19 mouse cellular contexts compared by ENCODE assay signal in the genomic region with DNA sequence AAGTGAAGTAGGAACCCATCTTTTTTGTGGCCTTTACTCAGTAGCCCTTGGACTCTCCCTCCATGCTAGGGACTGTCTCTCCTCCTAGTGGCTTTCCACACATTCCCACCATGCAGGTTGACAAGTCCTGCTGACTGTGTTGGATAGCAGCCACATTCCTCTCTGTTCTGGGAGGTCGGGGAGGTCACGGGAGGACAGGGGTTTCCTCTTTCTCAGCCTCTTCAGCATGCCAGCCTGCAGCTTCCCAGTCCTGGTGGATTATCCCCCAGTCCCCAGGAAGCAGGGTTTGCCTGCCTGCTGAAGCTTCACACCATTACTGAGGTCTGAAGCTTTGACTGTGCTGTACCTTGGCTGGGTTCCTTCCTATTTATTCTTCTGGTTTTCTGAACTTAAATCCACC. TPM values are rescaled to one million over a fixed set of nuclear protein-coding genes. Genes with fewer than 3 reads are reported as not detected.
A peak's percentile ranks its signal among the peaks of the same experiment; 100 is the strongest.
DNase-seq lines count a peak whose midpoint lies in the region; ATAC-seq and TF ChIP-seq lines count a peak whose summit lies in the region.
"Had no signal": no experiment of that assay in that cellular context is flagged by ENCODE, and none has a peak within 500 bp of the region (broad histone marks: within the 10 kb centered on the region; RNA-seq: fewer than 3 reads in every experiment).

No protein-coding gene starts in this region.

- peaks cover 28% of the 10 kb centered on the region for H3K4me1 ChIP-seq in forebrain, embryonic 10.5 days
- no peaks in the 10 kb centered on the region for H3K4me1 ChIP-seq in forebrain, postnatal 0 days (ENCODE audit: insufficient read depth)
- peaks cover 33% of the 10 kb centered on the region for H3K4me1 ChIP-seq in heart, postnatal 0 days (ENCODE audit: control insufficient read depth, insufficient read depth)
- no peaks in the 10 kb centered on the region for H3K4me1 ChIP-seq in forebrain, embryonic 15.5 days
- H3K4me1 ChIP-seq: neural tube, embryonic 12.5 days had no signal

- no peak for ATAC-seq in forebrain, postnatal 0 days
- ATAC-seq in heart, postnatal 0 days (ENCODE audit: insufficient read depth, low read depth): peak; percentile 82
- no peak for ATAC-seq in forebrain, embryonic 15.5 days (replicated peaks)
- ATAC-seq: hindbrain, postnatal 0 days had no signal

- H3K36me3 ChIP-seq in forebrain, embryonic 10.5 days (replicated peaks): no peaks in the 10 kb centered on the region
- H3K36me3 ChIP-seq in forebrain, postnatal 0 days (ENCODE audit: insufficient read depth): no peaks in the 10 kb centered on the region
- no peaks in the 10 kb centered on the region for H3K36me3 ChIP-seq in heart, postnatal 0 days (replicated peaks; ENCODE audit: control insufficient read depth, insufficient read depth, low read length)
- no peaks in the 10 kb centered on the region for H3K36me3 ChIP-seq in forebrain, embryonic 15.5 days
- H3K36me3 ChIP-seq: forebrain, embryonic 12.5 days; G1E; lung, embryonic 15.5 days; midbrain, embryonic 12.5 days; neural tube, embryonic 12.5 days; stomach, embryonic 15.5 days had no signal

- DNase-seq in forebrain, embryonic 10.5 days (ENCODE audit: extremely low spot score, low spot score): no peak
- no peak for DNase-seq in forebrain, postnatal 0 days
- peak; percentile 30 to 44 for DNase-seq in kidney, postnatal 36 days
- no peak for DNase-seq in kidney, adult 18-20 months
- peak; percentile 79 for DNase-seq in embryo, embryonic 10 days (ENCODE audit: low spot score)
- peak; percentile 81 for DNase-seq in heart, postnatal 0 days (ENCODE audit: low spot score)
- DNase-seq in left cerebral cortex, postnatal 4 days: no peak
- DNase-seq: B cell, adult 2 months; gastrocnemius, postnatal 14 days; layer of hippocampus, adult 9-11 months; thymus, postnatal 25 days had no signal

- H3K9ac ChIP-seq in forebrain, postnatal 0 days: no peak overlapping the region
- H3K9ac ChIP-seq in heart, postnatal 0 days (replicated peaks; ENCODE audit: low read depth, low read length): no peak overlapping the region
- H3K9ac ChIP-seq in forebrain, embryonic 15.5 days (replicated peaks): no peak overlapping the region
- H3K9ac ChIP-seq: forebrain, embryonic 12.5 days; lung, embryonic 15.5 days; midbrain, embryonic 12.5 days; neural tube, embryonic 12.5 days; stomach, embryonic 15.5 days had no signal

- 0 out of 2 replicates have a peak overlapping the region, but pooled peaks have one; percentile 63 for H3K27ac ChIP-seq in forebrain, embryonic 10.5 days
- H3K27ac ChIP-seq in forebrain, postnatal 0 days (ENCODE audit: low read depth, low read length): no peak overlapping the region
- peak overlapping the region; percentile 83 for H3K27ac ChIP-seq in heart, postnatal 0 days (ENCODE audit: low read depth)
- H3K27ac ChIP-seq in forebrain, embryonic 15.5 days (replicated peaks): no peak overlapping the region
- H3K27ac ChIP-seq: forebrain, embryonic 12.5 days; hindbrain, postnatal 0 days; lung, embryonic 15.5 days; midbrain, embryonic 12.5 days; neural tube, embryonic 12.5 days; stomach, embryonic 15.5 days had no signal

- H3K4me3 ChIP-seq in forebrain, embryonic 10.5 days: no peak overlapping the region
- no peak overlapping the region for H3K4me3 ChIP-seq in forebrain, postnatal 0 days (ENCODE audit: low read depth, low read length)
- H3K4me3 ChIP-seq in heart, postnatal 0 days (ENCODE audit: low read depth, low read length): no peak overlapping the region
- no peak overlapping the region for H3K4me3 ChIP-seq in forebrain, embryonic 15.5 days
- H3K4me3 ChIP-seq: forebrain, embryonic 12.5 days; lung, embryonic 15.5 days; midbrain, embryonic 12.5 days; neural tube, embryonic 12.5 days; stomach, embryonic 15.5 days had no signal

- 30% methylated on average over 2 of the region's 2 CpGs for WGBS in forebrain, embryonic 10.5 days
- 23% methylated on average over 2 of the region's 2 CpGs for WGBS in forebrain, postnatal 0 days
- 0% methylated on average over 2 of the region's 2 CpGs for WGBS in heart, postnatal 0 days
- 28% methylated on average over 2 of the region's 2 CpGs for WGBS in forebrain, embryonic 15.5 days

- intact Hi-C loops in left cerebral cortex, postnatal 4 days (cut with DNase I): no loop called here

- no peaks in the 10 kb centered on the region for H3K27me3 ChIP-seq in forebrain, embryonic 10.5 days (ENCODE audit: poor library complexity, severe bottlenecking)
- no peaks in the 10 kb centered on the region for H3K27me3 ChIP-seq in forebrain, postnatal 0 days (ENCODE audit: insufficient read depth, low read length)
- H3K27me3 ChIP-seq in heart, postnatal 0 days (ENCODE audit: control insufficient read depth, insufficient read depth, low read length): no peaks in the 10 kb centered on the region
- H3K27me3 ChIP-seq in forebrain, embryonic 15.5 days: no peaks in the 10 kb centered on the region
- H3K27me3 ChIP-seq: forebrain, embryonic 12.5 days; lung, embryonic 15.5 days; midbrain, embryonic 12.5 days; neural tube, embryonic 12.5 days; stomach, embryonic 15.5 days had no signal

- H3K9me3 ChIP-seq in forebrain, embryonic 10.5 days: peaks cover 7% of the 10 kb centered on the region
- 0 out of 2 replicates have a peak, but pooled peaks cover 4% of the 10 kb centered on the region for H3K9me3 ChIP-seq in forebrain, postnatal 0 days (ENCODE audit: low read length)
- H3K9me3 ChIP-seq in heart, postnatal 0 days (replicated peaks; ENCODE audit: control insufficient read depth, low read length): no peaks in the 10 kb centered on the region
- H3K9me3 ChIP-seq in forebrain, embryonic 15.5 days: no peaks in the 10 kb centered on the region
- H3K9me3 ChIP-seq: G1E; lung, embryonic 15.5 days; stomach, embryonic 15.5 days had no signal

- no peak for TF ChIP-seq CTCF in forebrain, postnatal 0 days (IDR thresholded peaks at IDR 0.05; ENCODE audit: low read depth)
- TF ChIP-seq CTCF in heart, postnatal 0 days (IDR thresholded peaks at IDR 0.05; ENCODE audit: low read depth): 0 out of 2 replicates have a peak, but pooled peaks have one; percentile 28

- H3K4me2 ChIP-seq in forebrain, postnatal 0 days (ENCODE audit: low read depth): no peak overlapping the region
- H3K4me2 ChIP-seq in heart, postnatal 0 days (ENCODE audit: low read depth, low read length): no peak overlapping the region
- no peak overlapping the region for H3K4me2 ChIP-seq in forebrain, embryonic 15.5 days (replicated peaks)
- H3K4me2 ChIP-seq: forebrain, embryonic 12.5 days; lung, embryonic 15.5 days; midbrain, embryonic 12.5 days; neural tube, embryonic 12.5 days; stomach, embryonic 15.5 days had no signal

- no peak; the same call in 1 of the 2 replicates for TF ChIP-seq EP300 in heart, postnatal 0 days (IDR thresholded peaks at IDR 0.05; ENCODE audit: low read depth)

RNA-seq across cellular contexts. Expression of a gene that starts 29.7 kb away (rescaled TPM):
- 6.3 and 7.1 TPM in 2 replicates for polyA plus RNA-seq in forebrain, embryonic 10.5 days (2016; fragmentation: Nextera tagmentation; extraction: Ambion mirVana)
- 39.4 and 40.2 TPM in 2 replicates for total RNA-seq in forebrain, postnatal 0 days (2014; rRNA removed)
- polyA plus RNA-seq in forebrain, postnatal 0 days (2015; fragmentation: Nextera tagmentation; extraction: Ambion mirVana): 12.4 and 12.5 TPM in 2 replicates
- total RNA-seq in heart, postnatal 0 days (2014; rRNA removed; ENCODE audit: low replicate concordance): 23.7 and 26.9 TPM in 2 replicates
- 7.8 and 8.5 TPM in 2 replicates for polyA plus RNA-seq in heart, postnatal 0 days (2015; fragmentation: Nextera tagmentation; extraction: Ambion mirVana)
- polyA plus RNA-seq in forebrain, embryonic 15.5 days (2015; fragmentation: Nextera tagmentation; extraction: Ambion mirVana): 11.9 and 12.6 TPM in 2 replicates
- 10 to 100 TPM; 64.3 to 70.4 TPM for total RNA-seq in left cerebral cortex, postnatal 4 days (2021)
- polyA plus RNA-seq: G1E had no signal

Comparison
In these comparisons a context has a peak if more than half of its experiments do, and no peak if none do; other contexts are left out.
1. DNase-seq: peak in kidney, postnatal 36 days (2 of 2), embryo, embryonic 10 days (single experiment) and heart, postnatal 0 days (single experiment); none in forebrain, embryonic 10.5 days (single experiment), forebrain, postnatal 0 days (single experiment), kidney, adult 18-20 months (single experiment) and left cerebral cortex, postnatal 4 days (single experiment).
2. H3K27ac ChIP-seq: peak in forebrain, embryonic 10.5 days (single experiment) and heart, postnatal 0 days (single experiment); none in forebrain, postnatal 0 days (single experiment) and forebrain, embryonic 15.5 days (single experiment).